Comparison of ENCODE assay signal across 8 mouse cellular contexts in the genomic region with DNA sequence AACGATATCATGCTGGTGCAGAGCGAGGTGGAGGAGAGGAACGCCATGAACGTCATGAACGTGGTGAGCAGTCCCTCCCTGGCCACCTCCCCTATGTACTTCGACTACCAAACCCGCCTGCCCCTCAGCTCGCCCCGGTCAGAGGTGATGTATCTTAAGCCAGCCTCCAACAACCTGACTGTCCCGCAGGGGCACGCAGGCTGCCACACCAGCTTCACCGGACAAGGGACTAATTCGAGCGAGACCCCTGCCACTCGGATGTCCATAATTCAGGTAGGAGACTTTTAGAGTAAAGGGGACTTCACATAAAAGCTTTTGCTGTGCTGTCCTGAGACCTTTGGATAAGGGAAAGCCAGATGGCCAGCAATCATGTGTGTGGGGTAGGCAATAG. TPM values are rescaled to one million over a fixed set of nuclear protein-coding genes. Genes with fewer than 3 reads are reported as not detected.
DNase-seq lines count a peak whose midpoint lies in the region; ATAC-seq and TF ChIP-seq lines count a peak whose summit lies in the region.
"Had no signal": no experiment of that assay in that cellular context is flagged by ENCODE, and none has a peak within 500 bp of the region (broad histone marks: within the 10 kb centered on the region; RNA-seq: fewer than 3 reads in every experiment).

No protein-coding gene starts in this region.

- DNase-seq in G1E (ENCODE audit: low spot score): no peak
- DNase-seq in embryonic facial prominence, embryonic 11.5 days (ENCODE audit: low spot score): no peak
- peak; percentile 52 for DNase-seq in intestine, embryonic 14.5 days (ENCODE audit: low spot score)
- DNase-seq in lung, postnatal 0 days (ENCODE audit: low spot score): no peak
- DNase-seq in urinary bladder, postnatal 4 days (ENCODE audit: low spot score in 2 of 2): no peak
- DNase-seq in spleen, postnatal 4 days (ENCODE audit: low spot score in 2 of 2): no peak
- DNase-seq in thymus, adult 18-20 months: no peak

- no peak overlapping the region for H3K9ac ChIP-seq in embryonic facial prominence, embryonic 11.5 days (replicated peaks; ENCODE audit: low read length)
- 0 out of 2 replicates have a peak overlapping the region, but pooled peaks have one; percentile 13 for H3K9ac ChIP-seq in intestine, embryonic 14.5 days (ENCODE audit: low read length)
- H3K9ac ChIP-seq in lung, postnatal 0 days (replicated peaks; ENCODE audit: low read depth): peak overlapping the region; percentile 35; the same call in 1 of the 2 replicates
- H3K9ac ChIP-seq: liver, embryonic 14.5 days had no signal

- H3K4me2 ChIP-seq in embryonic facial prominence, embryonic 11.5 days (ENCODE audit: low read depth, low read length): peak overlapping the region; percentile 88
- H3K4me2 ChIP-seq in intestine, embryonic 14.5 days (ENCODE audit: low read length): peak overlapping the region; percentile 86
- peak overlapping the region; percentile 58 for H3K4me2 ChIP-seq in lung, postnatal 0 days (replicated peaks; ENCODE audit: low read depth, low read length)

- 0 out of 2 replicates have a peak overlapping the region, but pooled peaks have one; percentile 11 for H3K4me3 ChIP-seq in G1E (ENCODE audit: low read depth, low read length)
- peak overlapping the region; percentile 59 for H3K4me3 ChIP-seq in embryonic facial prominence, embryonic 11.5 days (ENCODE audit: low read depth, low read length)
- peak overlapping the region; percentile 52 for H3K4me3 ChIP-seq in intestine, embryonic 14.5 days (ENCODE audit: low read depth, low read length)
- peak overlapping the region; percentile 45 for H3K4me3 ChIP-seq in lung, postnatal 0 days (ENCODE audit: low read depth, low read length)

- ATAC-seq in G1E (ENCODE audit: extremely low read depth, insufficient number of reproducible peaks, low FRiP score, poor library complexity, severe bottlenecking): no peak
- no peak for ATAC-seq in embryonic facial prominence, embryonic 11.5 days (replicated peaks; ENCODE audit: insufficient number of reproducible peaks, low FRiP score, low TSS enrichment, low read depth)
- no peak for ATAC-seq in intestine, embryonic 14.5 days (replicated peaks; ENCODE audit: low FRiP score, low TSS enrichment, low read depth)
- ATAC-seq in lung, postnatal 0 days: no peak

- peaks cover 2% of the 10 kb centered on the region; the same call in 1 of the 2 replicates for H3K27me3 ChIP-seq in G1E (ENCODE audit: insufficient read depth, low read length)
- peaks cover 24% of the 10 kb centered on the region for H3K27me3 ChIP-seq in embryonic facial prominence, embryonic 11.5 days (ENCODE audit: control insufficient read depth, insufficient read depth, low read length)
- peaks cover 54% of the 10 kb centered on the region for H3K27me3 ChIP-seq in intestine, embryonic 14.5 days (replicated peaks; ENCODE audit: control insufficient read depth, insufficient read depth, low read length)
- H3K27me3 ChIP-seq in lung, postnatal 0 days (replicated peaks; ENCODE audit: insufficient read depth, low read length): peaks cover 19% of the 10 kb centered on the region

- no peak for TF ChIP-seq CTCF in G1E (IDR thresholded peaks at IDR 0.05; ENCODE audit: low read depth, low read length)
- TF ChIP-seq CTCF in lung, postnatal 0 days (IDR thresholded peaks at IDR 0.05): no peak

- 1% methylated on average over 15 of the region's 15 CpGs for WGBS in embryonic facial prominence, embryonic 11.5 days
- 5% methylated on average over 15 of the region's 15 CpGs for WGBS in intestine, embryonic 14.5 days
- 5% methylated on average over 15 of the region's 15 CpGs for WGBS in lung, postnatal 0 days

- H3K9me3 ChIP-seq in G1E (replicated peaks): peaks cover 47% of the 10 kb centered on the region
- no peaks in the 10 kb centered on the region for H3K9me3 ChIP-seq in embryonic facial prominence, embryonic 11.5 days (replicated peaks; ENCODE audit: control insufficient read depth, low read length)
- no peaks in the 10 kb centered on the region for H3K9me3 ChIP-seq in intestine, embryonic 14.5 days (ENCODE audit: control insufficient read depth, low read length)
- H3K9me3 ChIP-seq in lung, postnatal 0 days (ENCODE audit: low read length): no peaks in the 10 kb centered on the region

- H3K27ac ChIP-seq in embryonic facial prominence, embryonic 11.5 days (replicated peaks; ENCODE audit: low read depth, low read length): no peak overlapping the region
- no peak overlapping the region for H3K27ac ChIP-seq in intestine, embryonic 14.5 days (ENCODE audit: low read depth)
- no peak overlapping the region for H3K27ac ChIP-seq in lung, postnatal 0 days (ENCODE audit: low read length)
- H3K27ac ChIP-seq: liver, embryonic 14.5 days had no signal

- no peaks in the 10 kb centered on the region; the same call in 1 of the 2 replicates for H3K4me1 ChIP-seq in G1E (ENCODE audit: insufficient read depth, low read depth, low read length)
- H3K4me1 ChIP-seq in embryonic facial prominence, embryonic 11.5 days (ENCODE audit: control insufficient read depth, insufficient read depth, low read length): no peaks in the 10 kb centered on the region; the same call in 1 of the 2 replicates
- H3K4me1 ChIP-seq in intestine, embryonic 14.5 days (replicated peaks; ENCODE audit: control insufficient read depth, insufficient read depth, low read length): peaks cover 11% of the 10 kb centered on the region
- H3K4me1 ChIP-seq in lung, postnatal 0 days (ENCODE audit: insufficient read depth, low read depth, low read length): peaks cover 6% of the 10 kb centered on the region; the same call in 1 of the 2 replicates

- no peak for TF ChIP-seq EP300 in lung, postnatal 0 days (IDR thresholded peaks at IDR 0.05)

- H3K36me3 ChIP-seq in G1E (replicated peaks): no peaks in the 10 kb centered on the region
- no peaks in the 10 kb centered on the region for H3K36me3 ChIP-seq in embryonic facial prominence, embryonic 11.5 days (replicated peaks; ENCODE audit: control insufficient read depth, insufficient read depth, low read depth, low read length)
- no peaks in the 10 kb centered on the region for H3K36me3 ChIP-seq in intestine, embryonic 14.5 days (ENCODE audit: control insufficient read depth, insufficient read depth, low read length)
- no peaks in the 10 kb centered on the region for H3K36me3 ChIP-seq in lung, postnatal 0 days (ENCODE audit: insufficient read depth, low read length)

RNA-seq across cellular contexts. Expression of gene Pcdh17, which starts 5.0 kb away (rescaled TPM):
- total RNA-seq in G1E (2014; fragmentation: Nextera tagmentation): not detected in 2 replicates
- total RNA-seq in G1E (2017): 0.05 and 0.12 TPM in 2 replicates
- not detected in 2 replicates for polyA plus RNA-seq in G1E (2012)
- 5.7 and 7.0 TPM in 2 replicates for polyA plus RNA-seq in embryonic facial prominence, embryonic 11.5 days (2014; fragmentation: Nextera tagmentation; extraction: Ambion mirVana)
- polyA plus RNA-seq in intestine, embryonic 14.5 days (2014; fragmentation: Nextera tagmentation; extraction: Ambion mirVana): 7.9 and 8.3 TPM in 2 replicates
- polyA plus RNA-seq in lung, postnatal 0 days (2015; fragmentation: Nextera tagmentation; extraction: Ambion mirVana): 16.6 and 24.8 TPM in 2 replicates
